Mouse (Mus musculus): ENCODE results near the gene Fam206a. TPM values are rescaled to one million over a fixed set of nuclear protein-coding genes. Genes with fewer than 3 reads are reported as not detected.

The Fam206a gene
- polyA plus RNA-seq, 1 experiment from 2014 or later = 25.8 TPM

GRCm38 (mm10) chr4:56820017-56820550 lies 17.9 kb downstream of the Fam206a start:
- H3K4me3 ChIP-seq = no peak overlapping the region
- H3K4me1 ChIP-seq (replicated peaks) = no peaks in the 10 kb centered on the region
- no peak for DNase-seq (ENCODE audit: low spot score)
- peaks cover 37% of the 10 kb centered on the region for H3K36me3 ChIP-seq
- H3K27me3 ChIP-seq (ENCODE audit: insufficient read depth, poor library complexity, severe bottlenecking) = no peaks in the 10 kb centered on the region
- H3K9me3 ChIP-seq = no peaks in the 10 kb centered on the region
- H3K27ac ChIP-seq = no peak overlapping the region

GRCm38 (mm10) chr4:56824231-56824630 lies 22.1 kb downstream of the Fam206a start:
- WGBS = 93% methylated on average over 9 of the region's 9 CpGs

GRCm38 (mm10) chr4:56828932-56829331 lies 26.8 kb downstream of the Fam206a start:
- Histone ChIP-seq H3K9me3 (no peaks in the 10 kb centered on the region), H3K27me3 (ENCODE audit: insufficient read depth, poor library complexity, severe bottlenecking) (no peaks in the 10 kb centered on the region), H3K36me3 (peaks cover 71% of the 10 kb centered on the region), H3K27ac (no peak overlapping the region), H3K4me3 (no peak overlapping the region), H3K4me1 (replicated peaks) (peaks cover 12% of the 10 kb centered on the region)
- DNase-seq (ENCODE audit: low spot score) = no peak
- 89% methylated on average over 3 of the region's 3 CpGs for WGBS

More at GRCm38 (mm10) chr4:56824231-56824630, 22.1 kb downstream of the Fam206a start:
- Histone ChIP-seq H3K4me1 (replicated peaks) (no peaks in the 10 kb centered on the region), H3K27me3 (ENCODE audit: insufficient read depth, poor library complexity, severe bottlenecking) (no peaks in the 10 kb centered on the region), H3K36me3 (peaks cover 51% of the 10 kb centered on the region), H3K9me3 (no peaks in the 10 kb centered on the region), H3K4me3 (no peak overlapping the region), H3K27ac (no peak overlapping the region)
- DNase-seq (ENCODE audit: low spot score) = no peak

GRCm38 (mm10) chr4:56829511-56829921 lies 27.4 kb downstream of the Fam206a start:
- 64% methylated on average over 7 of the region's 7 CpGs for WGBS
- peak overlapping the region; percentile 59; the same call in 1 of the 2 replicates for H3K27ac ChIP-seq
- H3K27me3 ChIP-seq (ENCODE audit: insufficient read depth, poor library complexity, severe bottlenecking) = no peaks in the 10 kb centered on the region
- H3K9me3 ChIP-seq = no peaks in the 10 kb centered on the region
- no peak for DNase-seq (ENCODE audit: low spot score)
- peaks cover 12% of the 10 kb centered on the region for H3K4me1 ChIP-seq (replicated peaks)
- no peak overlapping the region for H3K4me3 ChIP-seq
- H3K36me3 ChIP-seq = peaks cover 71% of the 10 kb centered on the region

- Histone ChIP-seq H3K4me3 (no peak overlapping the region), H3K27me3 (ENCODE audit: insufficient read depth, poor library complexity, severe bottlenecking) (no peaks in the 10 kb centered on the region), H3K4me1 (replicated peaks) (peaks cover 12% of the 10 kb centered on the region), H3K36me3 (peaks cover 78% of the 10 kb centered on the region), H3K9me3 (no peaks in the 10 kb centered on the region), H3K27ac (0 out of 2 replicates have a peak overlapping the region, but pooled peaks have one; percentile 4)
- no peak for DNase-seq (ENCODE audit: low spot score)
- WGBS = 72% methylated on average over 13 of the region's 13 CpGs
These were observed 29.0 kb downstream of the Fam206a start for GRCm38 (mm10) chr4:56831013-56831609.

- Histone ChIP-seq H3K27ac (no peak overlapping the region), H3K36me3 (peaks cover 79% of the 10 kb centered on the region)
- WGBS = 82% methylated on average over 7 of the region's 7 CpGs
These were observed 29.9 kb downstream of the Fam206a start for GRCm38 (mm10) chr4:56831998-56832397.

GRCm38 (mm10) chr4:56837661-56838060 lies 35.5 kb downstream of the Fam206a start:
- H3K27ac ChIP-seq = no peak overlapping the region
- H3K36me3 ChIP-seq = peaks cover 82% of the 10 kb centered on the region
- no peaks in the 10 kb centered on the region for H3K4me1 ChIP-seq (replicated peaks)
- no peaks in the 10 kb centered on the region for H3K9me3 ChIP-seq
- H3K4me3 ChIP-seq = no peak overlapping the region
- H3K27me3 ChIP-seq (ENCODE audit: insufficient read depth, poor library complexity, severe bottlenecking) = no peaks in the 10 kb centered on the region
- 76% methylated on average over 6 of the region's 6 CpGs for WGBS
- DNase-seq (ENCODE audit: low spot score) = no peak

More at GRCm38 (mm10) chr4:56831998-56832397, 29.9 kb downstream of the Fam206a start:
- no peak overlapping the region for H3K4me3 ChIP-seq
- no peaks in the 10 kb centered on the region for H3K9me3 ChIP-seq
- H3K4me1 ChIP-seq (replicated peaks) = peaks cover 12% of the 10 kb centered on the region
- DNase-seq (ENCODE audit: low spot score) = no peak
- H3K27me3 ChIP-seq (ENCODE audit: insufficient read depth, poor library complexity, severe bottlenecking) = no peaks in the 10 kb centered on the region

GRCm38 (mm10) chr4:56840297-56840696 lies 38.2 kb downstream of the Fam206a start:
- 93% methylated on average over 3 of the region's 3 CpGs for WGBS
- Histone ChIP-seq H3K4me3 (no peak overlapping the region), H3K27me3 (ENCODE audit: insufficient read depth, poor library complexity, severe bottlenecking) (no peaks in the 10 kb centered on the region), H3K27ac (no peak overlapping the region), H3K4me1 (replicated peaks) (no peaks in the 10 kb centered on the region), H3K9me3 (peaks cover 8% of the 10 kb centered on the region; the same call in 1 of the 2 replicates), H3K36me3 (peaks cover 84% of the 10 kb centered on the region)
- DNase-seq (ENCODE audit: low spot score) = no peak

- no peak for DNase-seq (ENCODE audit: low spot score)
- Histone ChIP-seq H3K27me3 (ENCODE audit: insufficient read depth, poor library complexity, severe bottlenecking) (no peaks in the 10 kb centered on the region), H3K36me3 (peaks cover 81% of the 10 kb centered on the region), H3K4me3 (no peak overlapping the region), H3K27ac (no peak overlapping the region), H3K4me1 (replicated peaks) (peaks cover 8% of the 10 kb centered on the region; the same call in 1 of the 2 replicates), H3K9me3 (peaks cover 8% of the 10 kb centered on the region; the same call in 1 of the 2 replicates)
- 86% methylated on average over 7 of the region's 7 CpGs for WGBS
These were observed 40.4 kb downstream of the Fam206a start for GRCm38 (mm10) chr4:56842501-56842900.

- H3K36me3 ChIP-seq = peaks cover 68% of the 10 kb centered on the region
- 88% methylated on average over 2 of the region's 2 CpGs for WGBS
- DNase-seq (ENCODE audit: low spot score) = no peak
- H3K4me1 ChIP-seq (replicated peaks) = peaks cover 8% of the 10 kb centered on the region; the same call in 1 of the 2 replicates
- no peak overlapping the region for H3K27ac ChIP-seq
- no peaks in the 10 kb centered on the region for H3K27me3 ChIP-seq (ENCODE audit: insufficient read depth, poor library complexity, severe bottlenecking)
- no peak overlapping the region for H3K4me3 ChIP-seq
- H3K9me3 ChIP-seq = peaks cover 8% of the 10 kb centered on the region; the same call in 1 of the 2 replicates
These were observed 41.8 kb downstream of the Fam206a start for GRCm38 (mm10) chr4:56843963-56844362.

GRCm38 (mm10) chr4:56844911-56845310 lies 42.8 kb downstream of the Fam206a start:
- DNase-seq (ENCODE audit: low spot score) = no peak
- WGBS = 86% methylated on average over 4 of the region's 4 CpGs
- peaks cover 64% of the 10 kb centered on the region for H3K36me3 ChIP-seq

GRCm38 (mm10) chr4:56845896-56846533 lies 43.9 kb downstream of the Fam206a start:
- Histone ChIP-seq H3K9me3 (peaks cover 8% of the 10 kb centered on the region; the same call in 1 of the 2 replicates), H3K27ac (no peak overlapping the region), H3K27me3 (ENCODE audit: insufficient read depth, poor library complexity, severe bottlenecking) (no peaks in the 10 kb centered on the region), H3K36me3 (peaks cover 53% of the 10 kb centered on the region), H3K4me1 (replicated peaks) (peaks cover 14% of the 10 kb centered on the region), H3K4me3 (no peak overlapping the region)
- no peak for DNase-seq (ENCODE audit: low spot score)
- 64% methylated on average over 12 of the region's 12 CpGs for WGBS

More at GRCm38 (mm10) chr4:56844911-56845310, 42.8 kb downstream of the Fam206a start:
- Histone ChIP-seq H3K4me3 (no peak overlapping the region), H3K27me3 (ENCODE audit: insufficient read depth, poor library complexity, severe bottlenecking) (no peaks in the 10 kb centered on the region), H3K4me1 (replicated peaks) (peaks cover 8% of the 10 kb centered on the region; the same call in 1 of the 2 replicates), H3K27ac (no peak overlapping the region), H3K9me3 (peaks cover 8% of the 10 kb centered on the region; the same call in 1 of the 2 replicates)

- peaks cover 43% of the 10 kb centered on the region for H3K36me3 ChIP-seq
- 89% methylated on average over 3 of the region's 3 CpGs for WGBS
- H3K27ac ChIP-seq = no peak overlapping the region
- DNase-seq (ENCODE audit: low spot score) = no peak
- no peak overlapping the region for H3K4me3 ChIP-seq
- H3K27me3 ChIP-seq (ENCODE audit: insufficient read depth, poor library complexity, severe bottlenecking) = no peaks in the 10 kb centered on the region
- peaks cover 8% of the 10 kb centered on the region; the same call in 1 of the 2 replicates for H3K9me3 ChIP-seq
- H3K4me1 ChIP-seq (replicated peaks) = peaks cover 18% of the 10 kb centered on the region
These were observed 45.3 kb downstream of the Fam206a start for GRCm38 (mm10) chr4:56847400-56847799.
